Mouse (Mus musculus): ENCODE measurements around the gene Col4a3bp.

GRCm38 (mm10) chr13:96511262-96511661 lies 31.2 kb upstream of the Col4a3bp start:
- TF ChIP-seq CTCF (IDR thresholded peaks at IDR 0.05; ENCODE audit: low read depth, low read length) = no peak
- TF ChIP-seq POLR2A (IDR thresholded peaks at IDR 0.05; ENCODE audit: borderline replicate concordance, low read depth, low read length) = no peak
